Comparison of ENCODE assay signal across 9 mouse cellular contexts in the genomic region with DNA sequence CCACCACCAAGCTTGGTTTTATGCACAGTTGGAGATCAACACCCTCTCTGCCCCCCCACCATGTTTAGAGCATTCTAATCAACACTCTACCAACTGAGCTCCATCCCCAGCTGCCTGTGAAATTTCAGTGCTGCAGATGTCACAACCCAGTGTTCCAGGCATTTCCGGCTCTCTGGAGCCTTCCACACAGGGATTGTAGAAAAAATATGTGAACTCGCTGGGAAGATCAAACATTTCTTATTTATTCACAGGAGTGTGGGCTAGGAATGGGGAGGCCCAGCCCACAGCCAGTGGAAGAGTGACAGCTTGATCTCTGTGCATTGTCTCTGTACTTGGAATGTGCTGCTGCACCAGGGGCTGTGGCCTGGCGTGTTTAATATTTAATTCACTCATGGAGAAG. TPM values are rescaled to one million over a fixed set of nuclear protein-coding genes. Genes with fewer than 3 reads are reported as not detected.
DNase-seq lines count a peak whose midpoint lies in the region; ATAC-seq and TF ChIP-seq lines count a peak whose summit lies in the region.
"Had no signal": no experiment of that assay in that cellular context is flagged by ENCODE, and none has a peak within 500 bp of the region (broad histone marks: within the 10 kb centered on the region; RNA-seq: fewer than 3 reads in every experiment).

No protein-coding gene starts in this region.

- H3K4me2 ChIP-seq in midbrain, embryonic 15.5 days = peak overlapping the region; percentile 57
- H3K4me2 ChIP-seq: liver, embryonic 13.5 days had no signal

- no peak overlapping the region for H3K27ac ChIP-seq in kidney, adult 2 months (ENCODE audit: insufficient read depth, low read depth, low read length)
- H3K27ac ChIP-seq in embryonic facial prominence, embryonic 10.5 days (replicated peaks) = no peak overlapping the region
- peak overlapping the region; percentile 56 for H3K27ac ChIP-seq in hindbrain, embryonic 10.5 days
- H3K27ac ChIP-seq in midbrain, embryonic 15.5 days = peak overlapping the region; percentile 60
- H3K27ac ChIP-seq: liver, embryonic 13.5 days had no signal

- no peaks in the 10 kb centered on the region for H3K36me3 ChIP-seq in kidney, adult 2 months (ENCODE audit: control insufficient read depth, insufficient read depth, low read length)
- peaks cover 34% of the 10 kb centered on the region for H3K36me3 ChIP-seq in embryonic facial prominence, embryonic 10.5 days (replicated peaks)
- peaks cover 31% of the 10 kb centered on the region for H3K36me3 ChIP-seq in hindbrain, embryonic 10.5 days
- peaks cover 15% of the 10 kb centered on the region; the same call in 1 of the 2 replicates for H3K36me3 ChIP-seq in midbrain, embryonic 15.5 days (replicated peaks)
- H3K36me3 ChIP-seq: liver, embryonic 13.5 days had no signal

- intact Hi-C loops in heart, postnatal 36 days (cut with DNase I) = no loop called here

- H3K9me3 ChIP-seq in embryonic facial prominence, embryonic 10.5 days = peaks cover 18% of the 10 kb centered on the region
- peaks cover 21% of the 10 kb centered on the region for H3K9me3 ChIP-seq in hindbrain, embryonic 10.5 days
- H3K9me3 ChIP-seq in midbrain, embryonic 15.5 days = no peaks in the 10 kb centered on the region
- H3K9me3 ChIP-seq: liver, embryonic 13.5 days had no signal

- peak; percentile 42 for DNase-seq in kidney, adult 2 months
- no peak for DNase-seq in kidney, adult 18-20 months
- DNase-seq in embryonic facial prominence, embryonic 10.5 days (ENCODE audit: low spot score) = no peak
- DNase-seq in hindbrain, embryonic 10.5 days (ENCODE audit: low spot score) = no peak
- no peak for DNase-seq in urinary bladder, postnatal 36 days (ENCODE audit: low spot score in 2 of 2)
- DNase-seq in heart, postnatal 36 days = no peak
- DNase-seq: liver, embryonic 13.5 days had no signal

- no peak for ATAC-seq in midbrain, embryonic 15.5 days (replicated peaks)
- ATAC-seq in erythroid progenitor cell, adult 5-6 weeks (replicated peaks; ENCODE audit: low FRiP score, poor library complexity, severe bottlenecking) = no peak

- H3K4me1 ChIP-seq in kidney, adult 2 months (ENCODE audit: control insufficient read depth, insufficient read depth, low read length) = 0 out of 2 replicates have a peak, but pooled peaks cover 2% of the 10 kb centered on the region
- H3K4me1 ChIP-seq in embryonic facial prominence, embryonic 10.5 days = peaks cover 49% of the 10 kb centered on the region
- H3K4me1 ChIP-seq in hindbrain, embryonic 10.5 days (replicated peaks) = peaks cover 71% of the 10 kb centered on the region
- H3K4me1 ChIP-seq in midbrain, embryonic 15.5 days = peaks cover 78% of the 10 kb centered on the region

- H3K4me3 ChIP-seq in kidney, adult 2 months (ENCODE audit: insufficient read depth, low read depth, low read length) = no peak overlapping the region
- H3K4me3 ChIP-seq in embryonic facial prominence, embryonic 10.5 days = peak overlapping the region; percentile 41
- H3K4me3 ChIP-seq in hindbrain, embryonic 10.5 days = peak overlapping the region; percentile 38
- peak overlapping the region; percentile 72 for H3K4me3 ChIP-seq in midbrain, embryonic 15.5 days
- H3K4me3 ChIP-seq: liver, embryonic 13.5 days had no signal

- WGBS in kidney, adult 2 months = 31% methylated on average over 3 of the region's 3 CpGs
- 75% methylated on average over 3 of the region's 3 CpGs for WGBS in embryonic facial prominence, embryonic 10.5 days
- WGBS in hindbrain, embryonic 10.5 days = 38% methylated on average over 3 of the region's 3 CpGs
- WGBS in midbrain, embryonic 15.5 days = 17% methylated on average over 3 of the region's 3 CpGs

- no peak for TF ChIP-seq POLR2A in kidney, adult 2 months (IDR thresholded peaks at IDR 0.05; ENCODE audit: low read depth, low read length)

- H3K27me3 ChIP-seq in kidney, adult 2 months (replicated peaks; ENCODE audit: control insufficient read depth, insufficient read depth, low read length) = no peaks in the 10 kb centered on the region
- H3K27me3 ChIP-seq in embryonic facial prominence, embryonic 10.5 days (replicated peaks; ENCODE audit: low read depth, poor library complexity, severe bottlenecking) = 0 out of 2 replicates have a peak, but pooled peaks cover 3% of the 10 kb centered on the region
- no peaks in the 10 kb centered on the region for H3K27me3 ChIP-seq in hindbrain, embryonic 10.5 days (ENCODE audit: insufficient read depth, poor library complexity, severe bottlenecking)
- H3K27me3 ChIP-seq in midbrain, embryonic 15.5 days (replicated peaks) = no peaks in the 10 kb centered on the region

- H3K9ac ChIP-seq in midbrain, embryonic 15.5 days = peak overlapping the region; percentile 44
- H3K9ac ChIP-seq: liver, embryonic 13.5 days had no signal

- no peak for TF ChIP-seq CTCF in kidney, adult 2 months (conservative IDR thresholded peaks at IDR 0.05; ENCODE audit: insufficient read depth, insufficient read length, low read depth, low read length)

RNA-seq across cellular contexts. Expression of a gene that starts 3.8 kb away (rescaled TPM):
- 5.7 and 7.2 TPM in 2 replicates for polyA plus RNA-seq in kidney, adult 2 months (2012; rRNA removed)
- polyA plus RNA-seq in embryonic facial prominence, embryonic 10.5 days (2016; fragmentation: Nextera tagmentation; extraction: Ambion mirVana) = 18.4 and 20.5 TPM in 2 replicates
- 23.9 and 32.5 TPM in 2 replicates for polyA plus RNA-seq in hindbrain, embryonic 10.5 days (2016; fragmentation: Nextera tagmentation; extraction: Ambion mirVana)
- 94.9 and 95.6 TPM in 2 replicates for polyA plus RNA-seq in midbrain, embryonic 15.5 days (2015; fragmentation: Nextera tagmentation; extraction: Ambion mirVana)
- not detected in 2 replicates for total RNA-seq in erythroid progenitor cell, adult 5-6 weeks (2015; ENCODE audit: low replicate concordance)
- total RNA-seq in erythroid progenitor cell, adult 5-6 weeks (2017; ENCODE audit: low replicate concordance) = 0.13 and 1.7 TPM in 2 replicates
- 1 to 10 TPM; 4.4 to 5.3 TPM for total RNA-seq in heart, postnatal 36 days (2021)

RNA-seq across cellular contexts. Expression of a gene that starts 57.9 kb away (rescaled TPM):
- 8.0 and 8.2 TPM in 2 replicates for polyA plus RNA-seq in kidney, adult 2 months (2012; rRNA removed)
- 17.3 and 17.9 TPM in 2 replicates for polyA plus RNA-seq in embryonic facial prominence, embryonic 10.5 days (2016; fragmentation: Nextera tagmentation; extraction: Ambion mirVana)
- 13.1 and 16.0 TPM in 2 replicates for polyA plus RNA-seq in hindbrain, embryonic 10.5 days (2016; fragmentation: Nextera tagmentation; extraction: Ambion mirVana)
- 13.9 and 16.8 TPM in 2 replicates for polyA plus RNA-seq in midbrain, embryonic 15.5 days (2015; fragmentation: Nextera tagmentation; extraction: Ambion mirVana)
- total RNA-seq in erythroid progenitor cell, adult 5-6 weeks (2015; ENCODE audit: low replicate concordance) = 64.1 and 69.9 TPM in 2 replicates
- total RNA-seq in erythroid progenitor cell, adult 5-6 weeks (2017; ENCODE audit: low replicate concordance) = 76.3 and 82.4 TPM in 2 replicates
- total RNA-seq in heart, postnatal 36 days (2021) = 10 to 100 TPM; 24.0 to 28.1 TPM

RNA-seq across cellular contexts. Expression of a gene that starts 59.0 kb away (rescaled TPM):
- 30.5 and 34.5 TPM in 2 replicates for polyA plus RNA-seq in kidney, adult 2 months (2012; rRNA removed)
- polyA plus RNA-seq in embryonic facial prominence, embryonic 10.5 days (2016; fragmentation: Nextera tagmentation; extraction: Ambion mirVana) = 73.8 and 76.4 TPM in 2 replicates
- 81.9 and 94.4 TPM in 2 replicates for polyA plus RNA-seq in hindbrain, embryonic 10.5 days (2016; fragmentation: Nextera tagmentation; extraction: Ambion mirVana)
- 145 and 148 TPM in 2 replicates for polyA plus RNA-seq in midbrain, embryonic 15.5 days (2015; fragmentation: Nextera tagmentation; extraction: Ambion mirVana)
- 110 and 132 TPM in 2 replicates for total RNA-seq in erythroid progenitor cell, adult 5-6 weeks (2015; ENCODE audit: low replicate concordance)
- total RNA-seq in erythroid progenitor cell, adult 5-6 weeks (2017; ENCODE audit: low replicate concordance) = 101 and 116 TPM in 2 replicates
- total RNA-seq in heart, postnatal 36 days (2021) = 100 to 1,000 TPM; 123 to 128 TPM

Comparison
In these comparisons a context has a peak if more than half of its experiments do, and no peak if none do; other contexts are left out.
1. H3K27ac ChIP-seq: peak in hindbrain, embryonic 10.5 days (single experiment) and midbrain, embryonic 15.5 days (single experiment); none in kidney, adult 2 months (single experiment) and embryonic facial prominence, embryonic 10.5 days (single experiment).